Mouse (Mus musculus) myocyte (in vitro differentiated cells): Measurements from ENCODE around the gene Dnmt3a. TPM values are rescaled to one million over a fixed set of nuclear protein-coding genes. Genes with fewer than 3 reads are reported as not detected.
"Not testable (repeated sequence)": the region's sequence is repeated elsewhere in the genome, so short reads cannot be mapped to it uniquely, and the experiment has no call there.

Source experiments
- H3K27me3 ChIP-seq: one replicate; pipeline ENCODE4 v1.6.1; 2011; ENCODE audit not compliant: control insufficient read depth, insufficient read depth, insufficient read length
- H3K36me3 ChIP-seq: one replicate; pipeline ENCODE4 v1.6.1; 2011; ENCODE audit not compliant: control insufficient read depth, insufficient read depth
- H3K4me2 ChIP-seq: one replicate; pipeline ENCODE4 v1.6.1; 2011; ENCODE audit warnings: low read depth, control low read depth
- H3K4me3 ChIP-seq: one replicate; pipeline ENCODE4 v1.5.1; 2011; ENCODE audit warnings: mild to moderate bottlenecking, control low read depth, moderate library complexity
- H3K79me2 ChIP-seq: one replicate; pipeline ENCODE4 v1.6.1; 2011; ENCODE audit not compliant: control insufficient read depth, insufficient read depth
- H3ac ChIP-seq: one replicate; pipeline ENCODE4 v1.6.1; 2011; ENCODE audit not compliant: control insufficient read depth, insufficient read length
- CEBPB ChIP-seq: IDR thresholded peaks from 2 replicates; pipeline ENCODE4 v1.6.1; 2011; ENCODE audit warnings: mild to moderate bottlenecking, moderate library complexity; ENCODE audit not compliant: poor library complexity, insufficient read depth, severe bottlenecking
- E2F4 ChIP-seq: IDR thresholded peaks from one replicate; pipeline ENCODE4 v1.6.1; 2011; ENCODE audit warnings: mild to moderate bottlenecking, control low read depth, moderate library complexity; ENCODE audit not compliant: insufficient read depth
- MAX ChIP-seq: IDR thresholded peaks from one replicate; pipeline ENCODE4 v1.6.1; 2011; ENCODE audit warnings: low read depth, mild to moderate bottlenecking, control low read depth
- MYOD1 ChIP-seq, 3 experiments: IDR thresholded peaks; one replicate each; pipeline ENCODE4 v1.6.1; 2011; ENCODE audit warnings: control low read depth in 2 of 3, low read depth in 2 of 3, mild to moderate bottlenecking in 2 of 3, moderate library complexity in 1 of 3; ENCODE audit not compliant: insufficient read length in 2 of 3, control insufficient read depth in 1 of 3
- MYOG ChIP-seq, 3 experiments: IDR thresholded peaks; one replicate each; pipeline ENCODE4 v1.6.1; 2011; ENCODE audit warnings: control low read depth in 2 of 3, low read depth in 2 of 3, mild to moderate bottlenecking in 2 of 3; ENCODE audit not compliant: insufficient read length in 2 of 3, control insufficient read depth in 1 of 3, insufficient read depth in 1 of 3
- POLR2A ChIP-seq: IDR thresholded peaks from one replicate; pipeline ENCODE4 v1.6.1; 2011; ENCODE audit warnings: low read depth, mild to moderate bottlenecking, control low read depth, moderate library complexity; ENCODE audit not compliant: insufficient read length
- POLR2AphosphoS2 ChIP-seq: IDR thresholded peaks from one replicate; pipeline ENCODE4 v1.6.1; 2011; ENCODE audit warnings: low read depth, control low read depth; ENCODE audit not compliant: insufficient read length
- REST ChIP-seq: IDR thresholded peaks from one replicate; pipeline ENCODE4 v1.6.1; 2011; ENCODE audit warnings: mild to moderate bottlenecking, control low read depth, moderate library complexity; ENCODE audit not compliant: insufficient read depth, insufficient read length
- SRF ChIP-seq: IDR thresholded peaks from one replicate; pipeline ENCODE4 v1.6.1; 2011; ENCODE audit warnings: low read depth; ENCODE audit not compliant: control insufficient read depth, insufficient read length
- TCF12 ChIP-seq: IDR thresholded peaks from one replicate; pipeline ENCODE4 v1.6.1; 2011; ENCODE audit warnings: mild to moderate bottlenecking, control low read depth; ENCODE audit not compliant: poor library complexity, insufficient read depth, severe bottlenecking
- TCF3 ChIP-seq: IDR thresholded peaks from one replicate; pipeline ENCODE4 v1.6.1; 2011; ENCODE audit warnings: low read depth, control low read depth; ENCODE audit not compliant: insufficient read length
- USF1 ChIP-seq: IDR thresholded peaks from one replicate; pipeline ENCODE4 v1.6.1; 2011; ENCODE audit warnings: low read depth, mild to moderate bottlenecking, control low read depth, moderate library complexity
- polyA plus RNA-seq: library from polyadenylated mRNA; unstranded; fragments of >200 nt; fragmentation: generic; extraction: Trizol; gene quantifications from one replicate; pipeline ENCODE4 v1.2.1, GENCODE M21; 2012; ENCODE audit warnings: missing spikeins

Gene Dnmt3a
- polyA plus RNA-seq, 1 experiment: 4.6 TPM

GRCm38 (mm10) chr12:3926127-3926526 lies 120.3 kb downstream of the Dnmt3a start:
- Histone ChIP-seq H3K27me3 (peaks cover 7% of the 10 kb centered on the region), H3K79me2 (no peaks in the 10 kb centered on the region), H3ac (no peak overlapping the region), H3K4me3 (no peak overlapping the region), H3K36me3 (no peaks in the 10 kb centered on the region), H3K4me2 (no peak overlapping the region)
- no peak for TF ChIP-seq TCF12
- TF ChIP-seq POLR2A: no peak

- no peaks in the 10 kb centered on the region for H3K36me3 ChIP-seq
- no peak overlapping the region for H3K4me3 ChIP-seq
Observed at GRCm38 (mm10) chr12:3928841-3929240, 123.0 kb downstream of the Dnmt3a start.

DNA sequence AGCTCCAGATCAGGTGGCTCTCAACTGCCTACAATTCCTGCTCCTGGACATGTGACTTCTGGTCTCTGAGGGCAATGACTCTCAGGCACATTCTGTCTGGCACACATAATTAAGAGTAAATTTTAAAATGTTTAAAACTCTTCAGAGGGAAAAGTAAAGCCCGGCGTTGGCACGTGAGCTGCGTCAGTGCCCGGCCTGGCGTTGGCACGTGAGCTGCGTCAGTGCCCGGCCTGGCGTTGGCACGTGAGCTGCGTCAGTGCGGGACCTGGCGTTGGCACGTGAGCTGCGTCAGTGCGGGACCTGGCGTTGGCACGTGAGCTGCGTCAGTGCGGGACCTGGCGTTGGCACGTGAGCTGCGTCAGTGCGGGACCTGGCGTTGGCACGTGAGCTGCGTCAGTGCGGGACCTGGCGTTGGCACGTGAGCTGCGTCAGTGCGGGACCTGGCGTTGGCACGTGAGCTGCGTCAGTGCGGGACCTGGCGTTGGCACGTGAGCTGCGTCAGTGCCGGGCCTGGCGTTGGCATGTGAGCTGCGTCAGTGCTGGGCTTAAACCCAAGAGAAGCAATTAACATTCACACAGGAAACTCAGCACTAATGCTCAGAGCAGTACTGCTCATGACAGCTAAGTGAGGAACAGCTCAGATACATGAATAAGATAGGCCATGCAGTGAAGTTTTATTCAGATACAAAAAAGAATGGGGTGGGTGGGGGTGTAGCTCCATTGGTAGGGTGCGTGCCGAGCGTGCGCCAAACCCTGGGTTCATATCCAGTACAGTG lies 124.5 kb downstream of the Dnmt3a start:
- H3K27me3 ChIP-seq, H3K4me3 ChIP-seq, H3ac ChIP-seq, H3K4me2 ChIP-seq, H3K79me2 ChIP-seq, H3K36me3 ChIP-seq: not testable (repeated sequence)

More at GRCm38 (mm10) chr12:3928841-3929240, 123.0 kb downstream of the Dnmt3a start:
- H3K27me3 ChIP-seq: peaks cover 7% of the 10 kb centered on the region
- no peak overlapping the region for H3ac ChIP-seq
- no peak for TF ChIP-seq REST
- no peak for TF ChIP-seq CEBPB
- TF ChIP-seq TCF12: no peak
- no peak for TF ChIP-seq TCF3
- no peak for TF ChIP-seq MAX
- no peaks in the 10 kb centered on the region for H3K79me2 ChIP-seq
- H3K4me2 ChIP-seq: no peak overlapping the region

DNA sequence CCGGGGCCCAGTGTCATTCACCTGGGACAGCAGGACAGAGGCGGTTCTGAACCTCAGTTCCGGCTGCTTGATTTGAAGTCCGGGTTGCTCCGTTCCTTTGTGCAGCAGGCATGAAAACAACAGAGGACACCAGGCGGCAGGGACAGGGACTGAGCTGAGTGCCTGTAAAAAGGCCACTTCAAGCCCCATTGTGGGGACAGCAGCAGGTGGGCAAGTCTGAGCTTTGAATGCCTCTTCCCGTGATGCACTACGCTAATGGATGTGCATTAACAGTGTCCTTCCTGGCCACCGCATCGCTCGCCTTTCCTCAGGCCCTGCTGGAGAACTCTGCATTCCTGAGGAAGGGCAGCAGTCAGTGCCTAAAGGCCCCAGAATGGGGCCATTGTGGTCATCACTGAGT lies 136.2 kb downstream of the Dnmt3a start:
- Histone ChIP-seq H3ac (no peak overlapping the region), H3K4me2 (no peak overlapping the region)
- no peak for TF ChIP-seq TCF12
- TF ChIP-seq MAX: no peak
- TF ChIP-seq MYOG (IDR thresholded peaks at IDR 0.05; ENCODE audit: control insufficient read depth in 1 of 3, insufficient read depth in 1 of 3, insufficient read length in 2 of 3, low read depth in 2 of 3): no peak
- no peak for TF ChIP-seq MYOD1 (IDR thresholded peaks at IDR 0.05; ENCODE audit: control insufficient read depth in 1 of 3, insufficient read length in 2 of 3, low read depth in 2 of 3)
- TF ChIP-seq CEBPB: no peak

DNA sequence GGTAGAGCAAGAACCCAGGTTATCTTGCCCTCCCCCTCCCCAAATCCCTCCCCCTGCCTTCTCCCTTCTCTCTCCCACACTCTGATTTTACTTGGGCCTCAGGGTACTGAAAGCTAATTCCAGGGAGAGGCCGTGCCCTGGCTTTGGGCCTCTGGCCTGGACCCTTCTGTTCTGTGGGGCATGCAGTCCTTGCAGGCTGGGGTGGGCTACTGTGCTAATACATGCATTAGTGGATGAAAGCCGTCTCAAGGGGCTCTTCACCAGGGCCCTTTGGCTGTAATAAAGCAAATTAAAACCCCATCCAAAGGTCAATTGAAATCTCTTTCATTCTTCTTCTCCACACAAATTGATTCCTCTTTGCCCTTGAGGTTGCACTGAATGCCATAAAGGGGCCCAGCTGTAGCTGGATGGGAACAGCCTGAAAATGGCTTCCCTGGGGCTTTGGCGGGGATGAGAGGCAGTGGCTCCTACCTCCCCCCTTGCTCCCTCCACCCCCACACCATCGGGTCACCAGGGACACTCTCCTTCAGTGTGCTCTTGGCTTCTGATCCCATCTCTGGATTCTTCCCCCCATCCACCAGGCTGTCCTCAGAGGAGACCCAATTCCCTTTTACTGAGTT lies 138.8 kb downstream of the Dnmt3a start:
- no peak overlapping the region for H3ac ChIP-seq
- no peaks in the 10 kb centered on the region for H3K36me3 ChIP-seq
- H3K27me3 ChIP-seq: no peaks in the 10 kb centered on the region
- H3K4me2 ChIP-seq: no peak overlapping the region
- no peak for TF ChIP-seq USF1
- TF ChIP-seq E2F4: no peak
- no peak for TF ChIP-seq POLR2A
- no peak for TF ChIP-seq CEBPB
- H3K4me3 ChIP-seq: no peak overlapping the region
- H3K79me2 ChIP-seq: no peaks in the 10 kb centered on the region

More for the DNA sequence above, 136.2 kb downstream of the Dnmt3a start:
- Histone ChIP-seq H3K27me3 (no peaks in the 10 kb centered on the region), H3K36me3 (no peaks in the 10 kb centered on the region), H3K79me2 (no peaks in the 10 kb centered on the region), H3K4me3 (no peak overlapping the region)

DNA sequence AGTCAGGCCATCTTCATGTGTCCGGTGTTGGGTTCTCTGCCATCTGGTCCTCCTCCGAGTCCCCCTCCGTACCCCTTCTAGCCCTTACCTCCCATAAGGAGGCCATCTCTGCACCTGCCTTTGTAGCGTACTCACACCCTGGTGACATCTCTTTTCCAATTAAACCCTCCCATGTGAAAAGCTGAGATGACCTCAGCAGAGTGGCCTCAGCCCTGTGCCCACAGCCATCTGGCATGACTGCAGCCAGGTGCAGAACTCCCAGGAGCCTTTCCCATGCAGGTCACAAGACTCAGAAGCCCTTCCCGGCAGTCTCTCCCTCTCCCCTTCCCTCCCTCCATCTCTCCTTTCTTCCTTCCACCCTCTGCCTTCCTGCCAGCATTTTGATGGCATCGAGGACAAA lies 141.7 kb downstream of the Dnmt3a start:
- no peak overlapping the region for H3K4me3 ChIP-seq
- H3K27me3 ChIP-seq: no peaks in the 10 kb centered on the region
- H3K36me3 ChIP-seq: no peaks in the 10 kb centered on the region
- no peaks in the 10 kb centered on the region for H3K79me2 ChIP-seq
- no peak overlapping the region for H3ac ChIP-seq
- no peak for TF ChIP-seq E2F4
- no peak for TF ChIP-seq SRF
- TF ChIP-seq TCF12: no peak
- no peak for TF ChIP-seq MYOD1 (IDR thresholded peaks at IDR 0.05; ENCODE audit: control insufficient read depth in 1 of 3, insufficient read length in 2 of 3, low read depth in 2 of 3)
- no peak for TF ChIP-seq MAX
- no peak for TF ChIP-seq TCF3
- no peak for TF ChIP-seq REST
- TF ChIP-seq MYOG (IDR thresholded peaks at IDR 0.05; ENCODE audit: control insufficient read depth in 1 of 3, insufficient read depth in 1 of 3, insufficient read length in 2 of 3, low read depth in 2 of 3): no peak
- no peak for TF ChIP-seq USF1
- no peak for TF ChIP-seq POLR2A
- TF ChIP-seq POLR2AphosphoS2: no peak
- no peak overlapping the region for H3K4me2 ChIP-seq
